Mouse (Mus musculus) CH12.LX (cell line): ENCODE measurements around the gene Sprr2a3.

Experiments used
- CTCF ChIP-seq, 2 experiments: IDR thresholded peaks in 1 of 2; conservative IDR thresholded peaks in 1 of 2; 2 replicates each; pipeline ENCODE4 v1.5.1; 2011 to 2012; ENCODE audit warnings: low read depth in 2 of 2, low read length in 2 of 2, improper control_type of control experiment in 1 of 2, inconsistent platforms in 1 of 2, mild to moderate bottlenecking in 1 of 2, moderate library complexity in 1 of 2
- E2F4 ChIP-seq: IDR thresholded peaks from 2 replicates; pipeline ENCODE4 v1.6.1; 2011; ENCODE audit warnings: low read depth, low read length, improper control_type of control experiment; ENCODE audit not compliant: insufficient replicate concordance
- EP300 ChIP-seq: IDR thresholded peaks from 2 replicates; pipeline ENCODE4 v1.6.1; 2011; ENCODE audit warnings: low read length, improper control_type of control experiment
- MAFK ChIP-seq: IDR thresholded peaks from 2 replicates; pipeline ENCODE4 v1.6.1; 2011; ENCODE audit warnings: low read length, improper control_type of control experiment; ENCODE audit not compliant: insufficient replicate concordance
- MAX ChIP-seq: IDR thresholded peaks from 2 replicates; pipeline ENCODE4 v1.6.1; 2011; ENCODE audit warnings: low read length, improper control_type of control experiment
- POLR2A ChIP-seq: IDR thresholded peaks from 2 replicates; pipeline ENCODE4 v1.6.1; 2011; ENCODE audit warnings: low read depth, mild to moderate bottlenecking, improper control_type of control experiment, low read length
- SMC3 ChIP-seq: IDR thresholded peaks from 2 replicates; pipeline ENCODE4 v1.6.1; 2011; ENCODE audit warnings: low read depth, low read length, improper control_type of control experiment
- ZMIZ1 ChIP-seq: IDR thresholded peaks from 2 replicates; pipeline ENCODE4 v1.6.1; 2012; ENCODE audit warnings: low read depth, mild to moderate bottlenecking, inconsistent platforms, low read length, improper control_type of control experiment

DNA sequence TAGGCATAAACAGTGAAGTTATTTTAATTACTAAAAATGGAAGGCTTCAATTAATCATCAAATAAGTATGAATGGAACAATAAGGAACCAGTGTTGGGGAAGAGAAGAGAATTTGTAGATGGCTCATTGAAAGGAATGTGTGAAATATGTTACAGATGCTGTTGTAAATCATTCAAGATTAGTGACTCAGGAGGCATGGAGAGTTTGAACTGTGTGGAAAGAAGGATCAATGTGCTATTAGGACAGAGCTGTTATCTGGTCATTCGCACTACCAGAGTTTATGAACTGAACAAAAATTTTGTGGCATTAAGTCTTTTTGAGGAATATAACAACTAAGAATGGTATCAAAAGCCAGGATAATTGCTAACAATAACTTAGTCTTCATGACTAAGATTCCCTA is 22.2 kb downstream of the Sprr2a3 start:
- no peak for TF ChIP-seq EP300
- TF ChIP-seq POLR2A = no peak
- no peak for TF ChIP-seq MAX
- TF ChIP-seq SMC3 = no peak
- no peak for TF ChIP-seq E2F4
- no peak for TF ChIP-seq CTCF (conservative IDR thresholded peaks at IDR 0.05 in 1 of 2, IDR thresholded peaks at IDR 0.05 in 1 of 2; ENCODE audit: low read depth in 2 of 2, low read length in 2 of 2)
- no peak for TF ChIP-seq MAFK
- TF ChIP-seq ZMIZ1 = no peak
